Mouse (Mus musculus): Measurements from ENCODE around the gene Nppb. TPM values are rescaled to one million over a fixed set of nuclear protein-coding genes. Genes with fewer than 3 reads are reported as not detected.

Gene Nppb
- polyA plus RNA-seq, 1 experiment: not detected

DNA sequence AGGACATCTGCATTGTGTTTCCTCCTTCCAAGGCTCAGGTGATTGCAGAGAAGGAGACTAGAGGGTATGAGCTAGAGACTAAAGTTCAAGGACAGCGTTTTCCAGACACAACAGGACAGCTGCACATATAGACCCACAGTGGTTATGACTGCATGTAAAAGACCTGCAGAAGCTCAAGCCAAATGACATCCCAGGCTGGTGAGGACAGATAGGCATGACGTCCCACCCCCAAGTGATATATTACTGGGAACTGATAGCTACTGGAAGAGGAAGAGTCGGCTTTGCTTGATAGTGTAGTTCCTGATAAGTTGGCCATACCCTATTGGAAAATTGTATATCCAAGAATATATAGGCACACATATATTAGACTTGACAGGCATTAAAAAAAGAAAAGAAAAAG lies 9.4 kb upstream of the Nppb start:
- DNase-seq (ENCODE audit: low spot score): no peak

DNA sequence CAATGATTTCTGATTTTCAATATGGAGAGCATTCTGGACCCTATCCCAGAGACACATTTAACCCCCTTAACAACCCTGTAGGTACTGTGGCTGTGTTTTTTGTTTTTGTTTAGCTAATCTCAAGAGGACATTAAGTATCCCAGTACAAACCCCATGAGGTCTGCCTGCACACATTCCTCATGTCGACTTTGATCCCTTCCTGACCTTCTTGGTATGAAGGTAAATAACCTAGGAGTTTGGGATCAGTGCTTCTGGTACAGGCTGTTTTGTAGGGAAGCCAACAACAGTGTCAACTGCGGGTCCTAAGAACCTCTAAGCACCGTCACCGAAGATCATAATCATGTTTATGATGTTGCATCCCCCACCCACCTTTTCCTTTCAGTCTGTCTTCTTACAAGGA lies 7.9 kb upstream of the Nppb start:
- DNase-seq (ENCODE audit: low spot score): no peak

DNA sequence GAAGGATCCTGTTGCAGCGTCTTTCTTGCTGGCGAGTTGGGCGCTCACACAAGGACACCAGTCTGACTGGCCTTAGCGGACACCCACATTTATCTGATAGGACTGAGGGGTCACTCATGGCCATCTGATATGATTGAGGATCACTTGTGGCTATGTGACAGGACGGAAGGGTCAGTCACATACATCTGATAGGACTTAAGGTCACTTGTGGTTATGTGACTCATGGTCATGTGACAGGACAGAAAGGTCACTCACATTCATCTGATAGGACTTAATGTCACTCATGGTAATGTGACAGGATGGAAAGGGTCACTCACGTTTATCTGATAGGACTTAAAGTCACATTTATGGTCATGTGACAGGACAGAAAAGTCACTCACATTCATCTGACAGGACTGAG lies 7.2 kb upstream of the Nppb start:
- DNase-seq (ENCODE audit: low spot score): no peak

DNA sequence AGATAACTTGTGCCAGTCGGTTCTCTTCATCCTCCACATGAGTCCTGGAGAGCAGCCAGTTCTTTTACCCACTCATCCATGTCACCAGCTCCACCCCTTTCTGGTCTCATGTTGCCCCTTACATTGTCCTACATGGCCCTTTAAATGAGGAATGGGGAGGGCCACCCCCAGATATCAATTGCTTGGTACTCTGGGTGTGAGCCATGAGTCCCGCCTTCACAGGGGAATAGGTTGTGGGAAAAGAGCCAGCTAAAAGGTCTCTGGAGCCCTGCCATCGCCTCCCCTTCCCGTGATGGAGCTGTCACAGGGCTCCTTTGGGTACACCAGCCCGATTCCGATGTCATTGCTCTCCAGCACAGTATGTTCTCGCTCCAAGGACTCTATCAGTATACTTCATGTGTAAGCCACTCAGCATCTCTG lies 6.1 kb upstream of the Nppb start:
- no peak for DNase-seq (ENCODE audit: low spot score)

GRCm38 (mm10) chr4:147993571-147994095 lies 8.0 kb downstream of the Nppb start:
- DNase-seq (ENCODE audit: low spot score): no peak

GRCm38 (mm10) chr4:147995311-147995710 lies 9.7 kb downstream of the Nppb start:
- no peak for DNase-seq (ENCODE audit: low spot score)

GRCm38 (mm10) chr4:148000202-148000772 lies 14.7 kb downstream of the Nppb start, which contains the start of gene Nppa:
TSS of gene Nppa (plus strand) at chr4:148000722.
- no peak for DNase-seq (ENCODE audit: low spot score)

DNA sequence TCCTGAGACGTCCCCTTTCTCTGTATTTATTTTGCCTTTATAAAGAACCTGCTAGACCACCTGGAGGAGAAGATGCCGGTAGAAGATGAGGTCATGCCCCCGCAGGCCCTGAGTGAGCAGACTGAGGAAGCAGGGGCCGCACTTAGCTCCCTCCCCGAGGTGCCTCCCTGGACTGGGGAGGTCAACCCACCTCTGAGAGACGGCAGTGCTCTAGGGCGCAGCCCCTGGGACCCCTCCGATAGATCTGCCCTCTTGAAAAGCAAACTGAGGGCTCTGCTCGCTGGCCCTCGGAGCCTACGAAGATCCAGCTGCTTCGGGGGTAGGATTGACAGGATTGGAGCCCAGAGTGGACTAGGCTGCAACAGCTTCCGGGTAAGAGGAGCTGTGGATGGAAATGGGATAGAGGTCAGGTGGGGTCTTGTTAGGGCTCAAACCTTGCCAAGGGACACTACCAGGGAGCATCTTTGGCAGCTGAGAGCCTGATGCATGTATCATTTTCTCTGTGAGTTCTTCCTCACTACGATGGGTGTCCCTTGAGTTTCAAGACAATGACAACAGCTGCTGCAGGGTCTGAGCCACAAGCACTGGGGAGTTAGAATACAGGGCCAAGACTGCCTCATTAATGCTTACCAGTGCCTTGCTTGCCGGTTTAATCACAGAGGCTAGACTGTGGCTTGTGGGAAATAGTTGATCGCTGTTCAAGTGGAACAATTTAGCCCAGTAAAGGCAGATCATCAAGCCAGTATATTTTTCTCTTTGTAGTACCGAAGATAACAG lies 15.6 kb downstream of the Nppb start:
- DNase-seq (ENCODE audit: low spot score): no peak

DNA sequence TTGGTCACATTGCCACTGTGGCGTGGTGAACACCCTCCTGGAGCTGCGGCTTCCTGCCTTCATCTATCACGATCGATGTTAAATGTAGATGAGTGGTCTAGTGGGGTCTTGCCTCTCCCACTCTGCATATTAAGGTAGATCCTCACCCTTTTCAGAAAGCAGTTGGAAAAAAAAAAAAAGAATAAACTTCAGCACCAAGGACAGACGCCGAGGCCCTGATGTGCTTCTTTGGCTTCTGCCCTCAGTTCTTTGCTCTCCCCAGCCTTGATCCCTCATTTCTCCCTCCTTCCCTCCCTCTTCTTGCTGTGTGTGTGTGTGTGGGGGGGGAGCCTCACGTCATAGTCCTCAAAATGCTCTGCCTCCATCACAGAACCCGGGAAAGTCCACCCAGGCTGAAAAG lies 16.3 kb downstream of the Nppb start:
- DNase-seq (ENCODE audit: low spot score): no peak

- no peak for DNase-seq (ENCODE audit: low spot score)
Measured at GRCm38 (mm10) chr4:148004361-148004760, 18.8 kb downstream of the Nppb start.

DNA sequence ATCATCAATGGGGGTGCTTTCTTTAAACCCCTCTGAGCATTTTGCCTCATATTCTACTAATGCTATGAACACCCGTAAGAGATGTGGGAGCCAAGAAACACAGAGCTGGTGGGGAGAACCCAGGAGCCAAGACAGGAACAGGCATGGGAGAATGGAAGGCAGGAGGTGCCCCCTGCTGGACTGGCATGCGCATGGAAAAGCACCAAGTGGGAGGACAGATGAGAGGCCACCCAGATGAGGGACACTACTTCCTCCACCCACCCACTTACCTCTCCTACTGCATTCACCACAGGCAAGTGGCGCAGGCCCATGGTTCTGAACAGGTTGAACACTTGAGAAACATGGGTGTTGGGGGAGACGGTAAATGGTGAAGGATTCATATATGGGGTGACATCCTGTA lies 22.8 kb downstream of the Nppb start:
- no peak for DNase-seq (ENCODE audit: low spot score)

GRCm38 (mm10) chr4:148009641-148010040 lies 24.1 kb downstream of the Nppb start:
- no peak for DNase-seq (ENCODE audit: low spot score)

- DNase-seq (ENCODE audit: low spot score): no peak
Measured at GRCm38 (mm10) chr4:148011332-148011731, 25.7 kb downstream of the Nppb start.

DNA sequence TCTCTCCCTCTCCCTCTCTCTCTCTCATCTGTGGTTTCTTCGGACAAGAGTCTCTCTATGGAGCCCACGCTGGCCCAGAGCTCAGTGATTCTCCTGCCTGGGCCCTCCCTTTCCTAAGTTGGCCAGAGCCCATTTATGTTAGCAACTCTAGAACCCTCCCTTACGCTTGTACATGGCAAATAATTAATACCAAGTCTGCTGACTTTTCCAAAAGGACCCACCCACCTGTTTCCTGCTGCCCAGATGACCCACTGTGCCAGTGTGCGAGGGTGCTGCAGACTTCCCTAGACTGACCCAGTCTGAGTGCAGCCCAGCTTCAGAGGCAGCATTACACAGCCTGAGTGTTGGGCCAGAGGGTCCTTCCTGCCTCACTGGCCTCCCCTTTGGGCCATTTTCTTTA lies 26.6 kb downstream of the Nppb start:
- DNase-seq (ENCODE audit: low spot score): no peak

DNA sequence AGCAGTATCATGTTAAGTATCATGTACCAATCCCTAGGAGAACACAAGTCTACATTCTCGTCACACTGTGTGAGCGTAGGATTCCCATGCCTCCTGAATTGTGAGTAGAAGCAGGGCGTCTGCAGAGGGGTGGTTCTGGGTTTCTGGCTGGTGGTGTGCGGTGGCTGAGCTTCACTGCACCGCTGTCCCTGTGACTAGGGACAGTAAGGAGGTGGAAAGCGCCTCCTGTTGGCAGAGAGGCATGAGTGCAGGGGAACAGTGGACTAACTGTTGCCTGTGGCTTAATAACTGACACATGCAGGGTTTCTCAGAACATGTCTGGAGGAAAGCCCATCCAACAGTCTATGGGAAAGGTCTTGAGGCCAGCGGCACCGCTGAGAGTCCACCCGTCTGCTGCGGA lies 29.8 kb downstream of the Nppb start:
- no peak for DNase-seq (ENCODE audit: low spot score)

DNA sequence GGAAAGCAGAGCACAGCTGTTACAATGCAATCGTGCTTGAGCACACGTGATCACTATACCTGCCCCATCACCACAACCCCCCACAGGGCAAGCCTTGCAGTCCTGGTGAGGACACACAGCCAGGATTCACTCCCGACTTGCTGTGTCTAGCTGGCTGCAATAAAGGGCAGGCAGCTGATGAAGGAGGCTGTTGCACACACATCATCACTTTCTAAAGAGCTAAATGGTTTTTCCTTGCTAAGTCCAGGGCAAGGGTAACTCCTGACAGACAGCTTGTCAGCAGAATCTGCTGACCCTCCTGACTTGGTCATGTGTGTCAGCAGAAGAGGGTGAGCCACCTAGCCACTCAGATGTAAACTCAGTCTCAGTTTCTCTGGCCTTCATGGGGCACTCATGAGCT lies 31.4 kb downstream of the Nppb start:
- DNase-seq (ENCODE audit: low spot score): no peak

DNA sequence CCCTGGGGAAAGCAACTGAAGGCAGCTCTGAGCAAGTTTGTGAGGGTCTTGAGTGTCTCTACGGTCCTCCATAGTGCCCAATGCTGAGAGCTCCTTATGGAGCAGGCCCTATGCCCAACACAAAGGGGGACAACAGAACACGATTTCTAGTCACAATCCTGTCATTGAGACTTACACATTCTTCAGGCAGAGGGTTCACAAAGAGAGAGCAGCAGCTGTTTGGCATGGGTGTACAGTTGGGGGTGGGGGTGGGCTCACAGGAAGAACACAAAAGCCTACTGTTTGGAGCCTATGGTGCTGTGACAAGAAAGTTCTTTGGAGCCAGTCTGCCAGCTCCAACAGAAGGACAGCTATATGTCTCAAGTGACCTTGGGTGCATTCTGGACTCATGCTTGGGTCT lies 32.8 kb downstream of the Nppb start:
- DNase-seq (ENCODE audit: low spot score): no peak

DNA sequence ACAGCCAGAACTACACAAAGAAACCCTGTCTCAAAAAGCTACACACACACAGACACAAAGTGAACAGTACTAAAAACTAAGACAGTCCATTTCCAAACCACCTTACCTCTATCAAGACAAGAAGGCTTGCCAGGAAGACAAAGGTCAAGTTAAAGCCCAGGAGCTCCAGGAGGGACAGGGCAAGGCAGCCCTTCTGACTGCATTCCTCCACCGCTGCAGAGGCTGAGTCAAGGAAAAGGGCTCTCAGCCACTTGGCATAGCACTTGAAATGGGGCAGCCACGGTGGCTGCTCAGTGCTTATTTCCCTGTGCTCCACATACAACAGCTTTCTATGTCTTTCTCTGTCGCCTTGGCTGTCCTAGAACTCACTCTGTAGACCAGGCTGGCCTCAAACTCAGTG lies 38.4 kb downstream of the Nppb start:
- no peak for DNase-seq (ENCODE audit: low spot score)

DNA sequence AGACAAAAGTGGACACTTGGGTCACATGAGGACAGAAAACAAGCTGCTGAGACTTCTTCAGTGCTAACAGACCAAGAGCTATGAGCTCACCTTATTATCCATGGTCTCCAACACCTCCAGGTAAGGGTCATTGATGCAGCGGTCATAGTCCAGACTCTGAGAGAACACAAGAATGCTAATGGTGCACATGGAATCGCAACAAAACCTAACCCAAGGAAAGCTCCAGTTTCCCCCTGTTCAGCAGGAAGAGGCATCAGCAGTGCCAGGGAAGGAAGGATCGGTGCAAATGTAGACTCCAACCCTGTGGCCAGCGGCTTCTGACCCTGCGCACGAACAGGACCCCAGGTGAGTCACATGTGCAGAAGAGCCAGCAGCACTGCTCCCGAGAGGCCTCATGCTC lies 43.7 kb downstream of the Nppb start:
- no peak for DNase-seq (ENCODE audit: low spot score)

DNA sequence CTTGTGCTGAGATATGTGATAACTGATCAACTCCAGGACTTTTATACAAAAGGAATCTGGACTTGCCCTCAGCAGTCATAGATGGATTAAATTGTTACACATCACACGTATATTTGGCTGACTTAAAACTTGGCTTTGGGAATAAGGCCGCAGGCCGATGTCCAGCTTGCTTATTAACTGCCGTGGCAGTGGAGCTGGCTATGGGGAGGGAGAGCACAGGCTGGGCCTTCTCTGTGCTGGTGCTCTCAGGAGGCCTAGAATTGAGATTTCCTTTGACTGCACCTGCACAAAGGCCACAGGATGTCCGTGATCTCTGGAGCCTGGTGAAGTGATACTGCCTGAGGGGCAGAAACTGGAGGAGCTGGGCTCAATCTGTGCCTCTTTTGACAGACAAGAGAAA lies 44.9 kb downstream of the Nppb start:
- no peak for DNase-seq (ENCODE audit: low spot score)

DNA sequence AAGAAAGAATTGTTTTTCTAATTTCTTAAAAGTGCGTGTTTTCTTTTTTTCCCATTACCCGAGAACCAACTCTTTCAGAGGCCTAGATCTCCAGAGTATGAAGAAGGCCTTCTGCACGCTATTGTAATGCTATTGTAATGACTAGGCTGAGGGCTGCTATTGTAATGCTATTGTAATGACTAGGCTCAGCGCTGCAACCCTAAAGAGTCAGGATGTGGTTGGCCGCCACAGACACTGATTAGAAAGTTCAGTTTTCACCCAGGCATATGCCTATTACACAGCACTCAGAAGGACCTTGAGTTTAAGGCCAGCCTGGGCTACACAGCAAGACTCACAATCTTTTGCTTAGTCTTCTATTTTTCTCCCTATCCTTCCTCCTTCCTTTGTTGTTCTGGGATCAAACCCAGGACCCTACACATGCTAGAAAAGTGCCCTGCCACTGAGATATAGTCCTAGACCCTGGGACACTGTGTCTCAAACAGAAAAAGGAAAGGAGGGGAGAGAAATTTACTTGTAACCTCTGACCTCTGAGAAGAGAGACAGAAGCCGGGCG lies 48.3 kb downstream of the Nppb start:
- DNase-seq (ENCODE audit: low spot score): no peak

- DNase-seq (ENCODE audit: low spot score): no peak
Measured at GRCm38 (mm10) chr4:148035440-148035839, 49.9 kb downstream of the Nppb start.

Data from urinary bladder, adult 2 months (tissue).